Mouse (Mus musculus): Measurements from ENCODE around the gene Samhd1.

GRCm38 (mm10) chr2:157129601-157130164 lies 5.4 kb downstream of the Samhd1 start:
- TF ChIP-seq POLR2A (IDR thresholded peaks at IDR 0.05; ENCODE audit: insufficient read depth, low read depth, low read length) (no peak), CTCF (IDR thresholded peaks at IDR 0.05; ENCODE audit: insufficient read depth, low read depth, low read length) (no peak)
